Mouse (Mus musculus): ENCODE results near the gene Phf5a.

The Phf5a gene

DNA sequence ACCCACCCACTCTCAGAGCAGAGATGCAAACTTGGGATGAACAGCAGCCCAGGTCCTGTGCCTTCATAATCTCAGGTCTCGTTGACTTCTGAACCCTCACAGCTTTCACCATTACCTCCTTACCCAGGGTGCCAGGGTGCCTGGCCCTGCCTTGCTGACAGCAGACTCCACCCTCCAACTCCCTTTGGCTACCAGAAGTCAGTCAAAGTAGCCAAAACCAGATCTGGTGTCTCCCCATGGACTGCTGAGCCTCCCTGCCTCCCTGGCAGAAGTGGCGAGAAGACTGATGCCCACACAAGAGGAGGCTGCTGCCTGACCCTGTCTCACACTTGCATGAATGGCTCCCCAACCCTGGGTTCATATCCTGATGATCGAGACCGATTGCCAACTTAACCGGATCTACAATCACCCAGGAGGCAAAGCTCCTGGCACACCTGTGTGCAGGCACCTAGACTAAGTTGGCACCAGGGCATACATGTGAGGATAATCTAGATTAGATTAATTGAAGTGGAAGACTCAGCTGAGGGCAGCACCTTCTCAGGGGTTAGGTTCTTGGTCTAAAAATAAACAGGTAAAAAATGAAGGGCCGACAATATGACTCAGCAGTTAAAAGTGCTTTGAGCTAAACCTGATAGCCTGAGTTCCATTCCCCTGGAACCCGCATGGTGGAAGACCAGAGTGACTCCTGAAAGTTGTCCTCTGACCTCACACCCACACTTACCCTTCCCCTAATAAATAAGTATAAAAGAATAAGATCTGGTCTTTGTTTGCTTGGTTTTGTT lies 43.1 kb downstream of the Phf5a start:
- no peak for DNase-seq (ENCODE audit: low spot score)

- DNase-seq (ENCODE audit: low spot score) = no peak
These were observed 46.9 kb downstream of the Phf5a start for GRCm38 (mm10) chr15:81824832-81825231.

DNA sequence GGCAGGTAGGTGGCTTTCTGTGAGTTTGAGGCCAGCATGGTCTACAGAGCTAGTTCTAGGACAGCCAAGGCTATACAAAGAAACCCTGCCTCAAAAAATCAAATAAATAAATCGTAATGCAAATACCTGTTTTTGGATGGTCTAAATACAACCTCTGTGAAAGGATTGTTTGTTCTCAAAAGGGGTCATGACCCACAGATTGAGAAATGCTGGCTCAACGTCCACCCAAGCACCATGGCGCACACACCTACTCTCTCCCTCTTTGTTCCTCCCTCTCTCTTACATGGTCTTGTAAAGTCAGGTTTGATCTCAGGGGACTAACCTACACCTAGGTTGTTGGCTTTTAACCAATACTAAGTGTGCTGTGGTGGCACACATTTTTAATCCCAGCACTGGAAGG lies 49.1 kb downstream of the Phf5a start:
- DNase-seq (ENCODE audit: low spot score) = no peak

GRCm38 (mm10) chr15:81818404-81818803 lies 53.3 kb downstream of the Phf5a start:
- DNase-seq (ENCODE audit: low spot score) = no peak

DNA sequence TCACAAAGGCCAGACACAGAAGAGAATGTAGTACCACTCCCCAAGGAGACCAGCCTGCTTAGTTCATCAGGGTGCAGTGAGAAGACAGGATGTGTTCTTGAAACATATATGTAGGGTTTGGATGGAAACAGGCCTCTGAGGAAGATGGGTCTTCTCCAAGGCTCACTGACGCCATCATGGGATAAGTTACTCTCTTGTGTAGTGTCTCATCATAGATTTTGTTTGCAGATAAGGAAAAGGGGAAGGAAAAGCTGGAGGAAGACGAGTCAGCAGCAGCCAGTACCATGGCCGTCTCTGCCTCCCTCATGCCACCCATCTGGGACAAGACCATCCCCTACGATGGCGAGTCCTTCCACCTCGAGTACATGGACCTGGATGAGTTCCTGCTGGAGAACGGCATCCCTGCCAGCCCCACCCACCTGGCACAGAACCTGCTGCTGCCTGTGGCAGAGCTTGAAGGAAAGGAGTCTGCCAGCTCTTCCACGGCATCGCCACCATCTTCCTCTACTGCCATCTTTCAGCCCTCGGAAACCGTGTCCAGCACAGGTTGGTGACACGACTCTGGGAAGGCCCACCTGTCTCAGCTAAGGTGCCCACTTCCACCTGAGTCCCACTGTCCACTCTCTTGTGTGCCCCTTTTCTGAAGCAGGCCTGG lies 56.9 kb downstream of the Phf5a start:
- peak; percentile 33 for DNase-seq (ENCODE audit: low spot score)
